Mouse (Mus musculus) small intestine, adult 10 weeks (tissue): ENCODE data around the gene Cpeb3. TPM values are rescaled to one million over a fixed set of nuclear protein-coding genes. Genes with fewer than 3 reads are reported as not detected.

Experiments used
- polyA plus RNA-seq: library from polyadenylated mRNA; stranded (reverse); fragments of 350-450 nt; fragmentation: Illumina TruSeq; extraction: RNeasy Lipid Tissue Mini Kit (QIAGEN cat#74804); gene quantifications from one replicate; pipeline ENCODE4 v1.2.3, GENCODE M21; 2014; ENCODE audit warnings: low replicate concordance

Gene Cpeb3
- 9.3 TPM for polyA plus RNA-seq

DNA sequence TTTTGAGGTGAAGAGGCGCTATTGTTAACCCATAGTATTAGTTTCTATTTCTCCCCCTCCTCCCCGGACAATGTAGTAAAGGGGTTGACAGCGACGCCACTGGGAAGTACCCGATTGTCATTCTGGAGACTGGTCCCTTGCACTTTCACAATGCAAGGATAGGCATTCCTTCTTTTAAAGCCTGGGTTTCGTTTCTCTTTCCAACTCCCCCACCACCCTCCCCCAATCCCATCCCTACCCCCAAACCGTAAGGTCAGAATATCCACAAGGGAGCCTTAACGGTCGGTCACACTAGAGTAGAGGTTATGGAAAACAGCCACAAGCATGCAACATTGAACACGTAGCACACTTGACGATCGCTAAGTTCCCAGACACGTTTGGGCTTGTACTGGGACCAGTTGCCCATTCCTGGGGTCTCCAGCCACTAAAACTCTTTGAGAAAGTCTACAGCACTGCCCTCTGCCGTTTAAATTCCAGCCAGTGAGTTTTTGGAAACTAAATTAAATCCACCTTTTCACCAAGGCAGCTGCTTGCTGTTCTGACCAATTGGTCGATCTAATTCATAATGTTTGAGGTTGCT is at the start of gene Cpeb3:
Gene Cpeb3, minus strand, starts transcription at position 426 of the 580 bp plus-strand sequence.

DNA sequence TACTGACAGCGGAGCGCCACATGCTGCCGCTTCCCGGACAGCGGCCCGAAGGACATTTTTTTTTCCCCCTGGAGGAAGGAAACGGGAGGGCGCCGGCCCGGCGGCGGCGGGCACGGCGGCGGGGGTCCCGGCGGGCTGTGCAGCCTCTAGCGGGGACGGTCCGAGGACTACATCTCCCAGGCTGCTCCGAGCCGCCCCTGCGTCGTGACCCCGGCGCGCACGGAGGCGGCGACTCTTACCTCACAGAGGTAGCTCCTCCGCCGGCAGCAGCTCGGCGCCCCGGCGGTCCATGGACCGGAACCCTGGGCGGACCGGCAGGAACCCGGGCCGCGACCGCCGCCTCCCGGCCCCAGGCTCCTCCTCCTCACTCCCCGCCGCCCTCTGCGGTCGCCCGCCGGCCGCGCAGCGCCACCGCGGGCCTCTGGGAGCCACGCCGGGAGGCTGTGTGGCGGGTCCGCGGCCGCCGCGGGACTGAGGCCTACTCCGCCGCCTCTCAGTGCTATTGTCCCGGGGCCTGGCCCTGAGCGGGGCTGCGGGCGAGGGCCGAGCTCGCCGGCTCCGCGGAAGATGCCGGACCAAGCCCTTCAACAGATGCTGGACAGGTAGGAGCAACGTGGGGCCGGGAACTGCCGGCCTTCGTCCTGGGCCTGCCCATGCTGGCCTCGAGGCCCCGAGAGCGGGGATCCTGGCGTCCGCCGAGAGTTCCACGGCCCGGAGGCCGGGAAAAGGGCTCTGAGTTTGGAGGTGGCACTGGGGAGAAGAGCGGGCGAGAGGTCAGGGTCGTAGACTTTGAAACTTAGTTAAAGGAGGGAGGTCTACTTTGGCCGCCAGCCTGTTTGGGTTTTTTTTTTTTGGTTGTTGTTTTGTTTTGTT is 862 bp downstream of the Cpeb3 start, which contains the start of gene March5:
Gene March5, plus strand, starts transcription at position 241 of the 873 bp plus-strand sequence.

Other genes with a start within 250 kb of the Cpeb3 start
- gene March5, start 1.1 kb downstream of the Cpeb3 start, polyA plus RNA-seq, result 249 TPM
- gene Ide, start 129.3 kb upstream of the Cpeb3 start, polyA plus RNA-seq, result 52.2 TPM
- 37.9 TPM for gene Kif11, start 167.8 kb upstream of the Cpeb3 start, polyA plus RNA-seq
- gene Hhex, start 226.2 kb upstream of the Cpeb3 start, polyA plus RNA-seq, result 7.2 TPM